Mouse (Mus musculus): ENCODE results near the gene Adora3. TPM values are rescaled to one million over a fixed set of nuclear protein-coding genes. Genes with fewer than 3 reads are reported as not detected.

The Adora3 gene
- polyA plus RNA-seq, 1 experiment: 0.45 TPM

- Histone ChIP-seq H3K9me3 (replicated peaks; ENCODE audit: control insufficient read depth, insufficient read depth, low read length, poor library complexity, severe bottlenecking) (no peaks in the 10 kb centered on the region), H3K36me3 (ENCODE audit: control insufficient read depth, insufficient read depth, low read length, poor library complexity, severe bottlenecking) (no peaks in the 10 kb centered on the region), H3K4me1 (ENCODE audit: control insufficient read depth, insufficient read depth, low read length) (no peaks in the 10 kb centered on the region), H3K27ac (ENCODE audit: insufficient read depth, low read length) (no peak overlapping the region), H3K27me3 (ENCODE audit: control insufficient read depth, insufficient read depth, low read length, poor library complexity, severe bottlenecking) (no peaks in the 10 kb centered on the region), H3K4me3 (ENCODE audit: low read depth, low read length) (no peak overlapping the region), H3K9ac (ENCODE audit: low read depth, poor library complexity, severe bottlenecking) (no peak overlapping the region)
- no peak for TF ChIP-seq CTCF (IDR thresholded peaks at IDR 0.05; ENCODE audit: low read depth, low read length)
- TF ChIP-seq EP300 (IDR thresholded peaks at IDR 0.05; ENCODE audit: insufficient read depth, low read depth, low read length): no peak
- TF ChIP-seq POLR2A (IDR thresholded peaks at IDR 0.05; ENCODE audit: insufficient read depth, low read length): no peak
These were observed 29.6 kb downstream of the Adora3 start for GRCm38 (mm10) chr3:105900266-105900665.

DNA sequence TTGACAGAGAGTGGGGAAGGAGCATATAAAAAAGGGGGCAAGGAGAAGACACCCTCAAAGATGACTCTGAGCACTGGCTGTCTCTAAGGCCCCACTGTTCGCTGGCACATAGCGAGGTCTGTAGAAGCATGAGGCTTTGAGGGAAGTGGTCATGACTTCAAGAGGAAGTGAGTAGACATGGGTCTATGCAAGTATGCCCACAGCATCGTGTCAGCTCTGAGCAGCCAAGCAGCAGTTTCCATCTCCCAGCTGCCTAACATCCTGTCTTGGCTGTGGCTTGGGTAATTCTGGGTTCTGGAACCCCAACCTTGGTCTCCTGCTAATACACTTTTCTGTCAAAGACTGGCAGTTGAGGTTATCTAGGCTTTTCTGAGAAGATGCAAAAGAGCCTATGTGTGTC is 30.1 kb downstream of the Adora3 start:
- TF ChIP-seq POLR2A (IDR thresholded peaks at IDR 0.05; ENCODE audit: insufficient read depth, low read length) (no peak), EP300 (IDR thresholded peaks at IDR 0.05; ENCODE audit: insufficient read depth, low read depth, low read length) (no peak), CTCF (IDR thresholded peaks at IDR 0.05; ENCODE audit: low read depth, low read length) (no peak)
- no peaks in the 10 kb centered on the region for H3K9me3 ChIP-seq (replicated peaks; ENCODE audit: control insufficient read depth, insufficient read depth, low read length, poor library complexity, severe bottlenecking)
- H3K9ac ChIP-seq (ENCODE audit: low read depth, poor library complexity, severe bottlenecking): no peak overlapping the region
- H3K27me3 ChIP-seq (ENCODE audit: control insufficient read depth, insufficient read depth, low read length, poor library complexity, severe bottlenecking): no peaks in the 10 kb centered on the region
- H3K4me1 ChIP-seq (ENCODE audit: control insufficient read depth, insufficient read depth, low read length): no peaks in the 10 kb centered on the region
- H3K36me3 ChIP-seq (ENCODE audit: control insufficient read depth, insufficient read depth, low read length, poor library complexity, severe bottlenecking): no peaks in the 10 kb centered on the region
- no peak overlapping the region for H3K27ac ChIP-seq (ENCODE audit: insufficient read depth, low read length)
- no peak overlapping the region for H3K4me3 ChIP-seq (ENCODE audit: low read depth, low read length)

DNA sequence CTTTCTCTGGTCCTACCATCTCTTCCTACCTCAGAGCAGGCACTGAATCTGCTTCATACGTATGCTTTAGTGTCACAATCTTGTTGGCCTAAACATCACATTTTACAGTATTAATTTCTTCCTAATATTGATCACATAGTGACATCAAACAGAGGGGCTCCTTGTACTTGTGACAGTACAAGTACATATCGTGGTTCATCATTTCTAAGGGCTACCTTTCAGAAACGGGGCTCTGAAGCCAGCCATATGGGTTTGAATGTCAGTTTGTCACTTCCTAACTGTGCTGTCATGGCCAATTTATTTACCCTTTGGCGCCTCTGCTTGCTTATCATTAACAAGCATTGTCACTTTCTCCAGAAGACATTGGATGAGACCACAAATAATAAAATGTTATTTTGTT is 30.8 kb downstream of the Adora3 start:
- Histone ChIP-seq H3K4me1 (ENCODE audit: control insufficient read depth, insufficient read depth, low read length) (no peaks in the 10 kb centered on the region), H3K9me3 (replicated peaks; ENCODE audit: control insufficient read depth, insufficient read depth, low read length, poor library complexity, severe bottlenecking) (no peaks in the 10 kb centered on the region), H3K27ac (ENCODE audit: insufficient read depth, low read length) (no peak overlapping the region), H3K4me3 (ENCODE audit: low read depth, low read length) (no peak overlapping the region), H3K36me3 (ENCODE audit: control insufficient read depth, insufficient read depth, low read length, poor library complexity, severe bottlenecking) (no peaks in the 10 kb centered on the region), H3K27me3 (ENCODE audit: control insufficient read depth, insufficient read depth, low read length, poor library complexity, severe bottlenecking) (no peaks in the 10 kb centered on the region), H3K9ac (ENCODE audit: low read depth, poor library complexity, severe bottlenecking) (no peak overlapping the region)
- TF ChIP-seq POLR2A (IDR thresholded peaks at IDR 0.05; ENCODE audit: insufficient read depth, low read length): no peak
- TF ChIP-seq EP300 (IDR thresholded peaks at IDR 0.05; ENCODE audit: insufficient read depth, low read depth, low read length): no peak
- TF ChIP-seq CTCF (IDR thresholded peaks at IDR 0.05; ENCODE audit: low read depth, low read length): no peak

GRCm38 (mm10) chr3:105904213-105904612 is 33.6 kb downstream of the Adora3 start:
- H3K9ac ChIP-seq (ENCODE audit: low read depth, poor library complexity, severe bottlenecking): no peak overlapping the region
- no peaks in the 10 kb centered on the region for H3K36me3 ChIP-seq (ENCODE audit: control insufficient read depth, insufficient read depth, low read length, poor library complexity, severe bottlenecking)
- no peaks in the 10 kb centered on the region for H3K27me3 ChIP-seq (ENCODE audit: control insufficient read depth, insufficient read depth, low read length, poor library complexity, severe bottlenecking)
- TF ChIP-seq EP300 (IDR thresholded peaks at IDR 0.05; ENCODE audit: insufficient read depth, low read depth, low read length): no peak
- no peak overlapping the region for H3K4me3 ChIP-seq (ENCODE audit: low read depth, low read length)
- H3K4me1 ChIP-seq (ENCODE audit: control insufficient read depth, insufficient read depth, low read length): no peaks in the 10 kb centered on the region
- no peaks in the 10 kb centered on the region for H3K9me3 ChIP-seq (replicated peaks; ENCODE audit: control insufficient read depth, insufficient read depth, low read length, poor library complexity, severe bottlenecking)
- H3K27ac ChIP-seq (ENCODE audit: insufficient read depth, low read length): no peak overlapping the region

GRCm38 (mm10) chr3:105904721-105905120 is 34.1 kb downstream of the Adora3 start:
- Histone ChIP-seq H3K4me3 (ENCODE audit: low read depth, low read length) (no peak overlapping the region), H3K36me3 (ENCODE audit: control insufficient read depth, insufficient read depth, low read length, poor library complexity, severe bottlenecking) (no peaks in the 10 kb centered on the region), H3K27me3 (ENCODE audit: control insufficient read depth, insufficient read depth, low read length, poor library complexity, severe bottlenecking) (no peaks in the 10 kb centered on the region), H3K9me3 (replicated peaks; ENCODE audit: control insufficient read depth, insufficient read depth, low read length, poor library complexity, severe bottlenecking) (no peaks in the 10 kb centered on the region), H3K4me1 (ENCODE audit: control insufficient read depth, insufficient read depth, low read length) (no peaks in the 10 kb centered on the region), H3K9ac (ENCODE audit: low read depth, poor library complexity, severe bottlenecking) (no peak overlapping the region), H3K27ac (ENCODE audit: insufficient read depth, low read length) (no peak overlapping the region)
- no peak for TF ChIP-seq CTCF (IDR thresholded peaks at IDR 0.05; ENCODE audit: low read depth, low read length)
- no peak for TF ChIP-seq EP300 (IDR thresholded peaks at IDR 0.05; ENCODE audit: insufficient read depth, low read depth, low read length)
- TF ChIP-seq POLR2A (IDR thresholded peaks at IDR 0.05; ENCODE audit: insufficient read depth, low read length): no peak

DNA sequence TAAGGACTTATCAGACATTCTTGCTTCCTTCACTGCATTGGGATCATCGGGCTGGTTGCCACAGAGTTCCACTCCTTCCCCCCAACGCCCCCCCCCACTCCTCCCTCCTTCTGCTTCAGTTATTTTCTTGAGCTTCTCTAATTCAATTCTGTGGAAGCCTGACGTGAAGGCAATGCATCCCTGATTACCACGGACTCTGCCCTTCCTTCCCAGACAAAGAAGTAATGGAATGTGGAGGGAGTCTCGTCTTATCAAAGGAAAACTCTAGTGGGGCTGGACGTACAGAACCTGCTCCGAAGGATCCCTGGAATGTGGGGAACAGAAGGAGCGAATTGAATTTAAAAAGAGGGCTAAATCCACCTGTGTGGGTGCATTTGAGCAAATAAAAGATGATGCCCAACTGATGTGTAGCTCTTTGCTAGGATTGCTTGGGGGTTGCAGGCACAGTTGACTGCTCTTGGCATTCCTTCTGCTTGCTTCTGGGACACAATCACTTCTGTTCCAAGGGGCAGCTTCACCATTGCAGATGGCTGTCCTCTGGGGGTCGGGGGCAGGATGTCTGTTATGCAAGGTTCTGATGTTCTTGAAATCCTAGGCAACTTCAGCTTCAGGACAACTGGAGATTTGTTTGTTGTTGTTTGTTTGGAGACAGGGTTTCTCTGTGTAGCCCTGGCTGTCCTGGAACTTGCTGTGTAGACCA is 37.4 kb downstream of the Adora3 start:
- TF ChIP-seq CTCF (IDR thresholded peaks at IDR 0.05; ENCODE audit: low read depth, low read length): no peak
- no peak for TF ChIP-seq POLR2A (IDR thresholded peaks at IDR 0.05; ENCODE audit: insufficient read depth, low read length)
- TF ChIP-seq EP300 (IDR thresholded peaks at IDR 0.05; ENCODE audit: insufficient read depth, low read depth, low read length): no peak
- Histone ChIP-seq H3K27me3 (ENCODE audit: control insufficient read depth, insufficient read depth, low read length, poor library complexity, severe bottlenecking) (0 out of 2 replicates have a peak, but pooled peaks cover 2% of the 10 kb centered on the region), H3K4me1 (ENCODE audit: control insufficient read depth, insufficient read depth, low read length) (no peaks in the 10 kb centered on the region), H3K27ac (ENCODE audit: insufficient read depth, low read length) (no peak overlapping the region), H3K9ac (ENCODE audit: low read depth, poor library complexity, severe bottlenecking) (no peak overlapping the region), H3K36me3 (ENCODE audit: control insufficient read depth, insufficient read depth, low read length, poor library complexity, severe bottlenecking) (no peaks in the 10 kb centered on the region), H3K4me3 (ENCODE audit: low read depth, low read length) (no peak overlapping the region), H3K9me3 (replicated peaks; ENCODE audit: control insufficient read depth, insufficient read depth, low read length, poor library complexity, severe bottlenecking) (no peaks in the 10 kb centered on the region)

Data from ES-Bruce4 (cell line).